Mouse (Mus musculus) heart, embryonic 16.5 days (tissue): Measurements from ENCODE around the gene Ank3. TPM values are rescaled to one million over a fixed set of nuclear protein-coding genes. Genes with fewer than 3 reads are reported as not detected.
A peak's percentile ranks its signal among the peaks of the same experiment; 100 is the strongest.

Experiments
- ATAC-seq: fragments of 200-750 bp; cut with Nextera tagmentation; replicated peaks from 2 replicates; pipeline ENCODE4 v1.8.0; 2017; ENCODE audit warnings: moderate number of reproducible peaks; ENCODE audit not compliant: insufficient read depth, low FRiP score; ENCODE audit errors: extremely low read depth
- H3K27ac ChIP-seq: fragments of 300-500 bp; sonication (generic); 2 replicates; pipeline ENCODE4 v1.5.1; 2014; ENCODE audit warnings: mild to moderate bottlenecking, low read length, control low read depth, moderate library complexity
- H3K27me3 ChIP-seq: fragments of 300-500 bp; sonication (generic); 2 replicates; pipeline ENCODE4 v1.6.1; 2014; ENCODE audit warnings: low read length, mixed read lengths; ENCODE audit not compliant: control insufficient read depth, insufficient read depth
- H3K36me3 ChIP-seq: fragments of 300-500 bp; sonication (generic); 2 replicates; pipeline ENCODE4 v1.6.1; 2014; ENCODE audit not compliant: control insufficient read depth, insufficient read depth
- H3K4me1 ChIP-seq: fragments of 300-500 bp; sonication (generic); 2 replicates; pipeline ENCODE4 v1.6.1; 2014; ENCODE audit warnings: low read length, mixed read lengths; ENCODE audit not compliant: control insufficient read depth, insufficient read depth
- H3K4me2 ChIP-seq: fragments of 300-500 bp; sonication (generic); 2 replicates; pipeline ENCODE4 v1.6.1; 2014; ENCODE audit warnings: low read depth, mild to moderate bottlenecking, control low read depth, low read length
- H3K4me3 ChIP-seq: fragments of 300-500 bp; sonication (generic); 2 replicates; pipeline ENCODE4 v1.5.1; 2014; ENCODE audit warnings: mild to moderate bottlenecking, control low read depth, low read length
- H3K9ac ChIP-seq: fragments of 300-500 bp; sonication (generic); 2 replicates; pipeline ENCODE4 v1.6.1; 2014; ENCODE audit warnings: low read length, control low read depth
- H3K9me3 ChIP-seq: fragments of 300-500 bp; sonication (generic); replicated peaks from 2 replicates; pipeline ENCODE4 v1.6.1; 2016; ENCODE audit warnings: low read length; ENCODE audit not compliant: control insufficient read depth
- WGBS: fragments of 180-500 bp; shearing (Covaris S2); extraction: QIAGEN DNeasy Blood & Tissue Kit; methylation state at CpG from one replicate; pipeline ENCODE4 v1.1.7; 2014; 5-methylcytosine and 5-hydroxymethylcytosine counted together
- polyA plus RNA-seq: library from polyadenylated mRNA; unstranded; fragments of >200 nt; fragmentation: Nextera tagmentation; extraction: Ambion mirVana; gene quantifications from 2 replicates; pipeline ENCODE4 v1.2.1, GENCODE M21; 2015

Gene Ank3
- polyA plus RNA-seq, 1 experiment from 2014 or later = 33.2 TPM

- Histone ChIP-seq H3K4me1 (no peaks in the 10 kb centered on the region; the same call in 1 of the 2 replicates), H3K27ac (no peak overlapping the region), H3K9me3 (no peaks in the 10 kb centered on the region), H3K36me3 (no peaks in the 10 kb centered on the region), H3K9ac (no peak overlapping the region), H3K4me2 (peak overlapping the region; percentile 53), H3K27me3 (no peaks in the 10 kb centered on the region), H3K4me3 (no peak overlapping the region; the same call in 1 of the 2 replicates)
- no peak for ATAC-seq
- 31% methylated on average over 6 of the region's 6 CpGs for WGBS
These were observed 292.4 kb downstream of the Ank3 start for GRCm38 (mm10) chr10:69690961-69691451.

GRCm38 (mm10) chr10:69696019-69696418 lies 297.4 kb downstream of the Ank3 start:
- Histone ChIP-seq H3K4me2 (no peak overlapping the region), H3K36me3 (no peaks in the 10 kb centered on the region), H3K27ac (no peak overlapping the region), H3K9me3 (no peaks in the 10 kb centered on the region), H3K4me1 (no peaks in the 10 kb centered on the region; the same call in 1 of the 2 replicates), H3K27me3 (no peaks in the 10 kb centered on the region), H3K9ac (no peak overlapping the region), H3K4me3 (no peak overlapping the region)
- ATAC-seq = no peak
- 69% methylated on average over 9 of the region's 9 CpGs for WGBS

- Histone ChIP-seq H3K9me3 (no peaks in the 10 kb centered on the region), H3K4me3 (no peak overlapping the region), H3K27ac (no peak overlapping the region), H3K27me3 (no peaks in the 10 kb centered on the region), H3K36me3 (no peaks in the 10 kb centered on the region), H3K4me2 (no peak overlapping the region), H3K4me1 (no peaks in the 10 kb centered on the region), H3K9ac (no peak overlapping the region)
- WGBS = 73% methylated on average over 1 of the region's 1 CpGs
- ATAC-seq = no peak
These were observed 300.1 kb downstream of the Ank3 start for GRCm38 (mm10) chr10:69698699-69699098.

DNA sequence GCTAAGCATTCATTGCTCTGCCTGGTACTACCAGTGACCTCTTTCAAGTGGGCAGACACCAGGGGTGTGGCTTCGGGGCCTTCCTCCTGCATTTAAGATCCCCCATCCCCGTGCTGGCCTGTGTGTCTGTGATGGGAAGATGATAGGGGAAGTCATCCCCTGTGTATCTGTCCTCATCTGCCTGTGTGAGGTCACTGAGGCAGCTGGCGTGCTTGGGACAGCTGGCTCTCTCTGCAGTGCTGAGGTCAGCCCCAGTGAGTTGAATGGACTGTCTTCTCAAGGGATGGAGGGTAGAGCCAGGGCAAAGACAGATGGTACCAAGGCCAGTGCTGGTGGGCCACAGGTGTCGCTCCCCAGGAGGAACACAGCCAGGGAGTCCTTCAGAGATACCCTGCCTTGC lies 302.7 kb downstream of the Ank3 start:
- no peaks in the 10 kb centered on the region for H3K9me3 ChIP-seq
- ATAC-seq = no peak
- H3K4me3 ChIP-seq = no peak overlapping the region
- 51% methylated on average over 4 of the region's 4 CpGs for WGBS
- H3K4me2 ChIP-seq = no peak overlapping the region
- H3K9ac ChIP-seq = no peak overlapping the region
- H3K27me3 ChIP-seq = no peaks in the 10 kb centered on the region
- H3K36me3 ChIP-seq = no peaks in the 10 kb centered on the region
- no peak overlapping the region for H3K27ac ChIP-seq
- peaks cover under 1% of the 10 kb centered on the region for H3K4me1 ChIP-seq

DNA sequence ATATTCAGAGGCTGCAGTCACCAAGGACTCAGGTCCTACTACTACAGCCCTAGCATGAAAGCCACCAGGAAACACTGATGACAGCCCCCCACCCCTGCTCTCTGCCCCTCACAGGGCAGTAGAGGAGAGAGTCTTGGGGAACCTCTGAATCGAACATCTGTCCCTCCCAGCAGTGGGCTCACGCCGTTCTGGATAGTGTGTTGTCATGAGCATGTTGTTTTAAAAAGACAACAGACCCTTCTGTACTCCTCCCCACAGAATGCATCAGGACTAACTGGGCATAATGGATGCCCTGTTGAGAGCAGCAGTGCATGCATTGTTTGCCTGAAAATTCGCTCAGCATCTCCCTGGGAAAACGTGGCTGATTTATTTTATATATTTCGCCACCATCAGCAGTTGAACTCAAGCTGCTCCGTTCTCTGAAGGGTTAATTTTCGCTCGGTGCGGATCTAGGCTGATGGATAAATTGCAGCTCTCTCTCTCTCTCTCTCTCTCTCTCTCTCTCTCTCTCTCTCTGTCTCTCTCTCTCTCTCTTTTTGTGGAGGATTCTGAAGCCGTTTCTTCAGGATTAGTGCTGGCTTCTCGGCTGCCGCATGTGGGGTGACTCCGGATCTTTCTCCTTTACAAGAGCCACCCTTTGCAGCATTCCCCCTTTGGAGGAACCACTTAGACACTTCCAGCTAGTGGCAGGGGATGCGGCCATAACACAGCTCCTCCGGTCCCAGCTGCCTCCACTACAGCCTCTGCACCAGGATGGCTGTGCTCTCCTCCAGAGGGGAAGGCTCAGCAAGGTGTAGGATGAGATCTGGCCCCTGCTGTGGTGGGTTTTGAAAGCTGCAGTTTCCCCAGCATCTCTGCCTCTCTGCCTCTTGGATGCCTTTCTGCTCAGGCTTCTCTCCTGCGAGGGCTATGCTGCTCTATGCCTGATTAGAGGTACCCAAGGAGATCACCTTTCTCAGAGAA lies 307.5 kb downstream of the Ank3 start:
- no peak for ATAC-seq
- Histone ChIP-seq H3K9ac (no peak overlapping the region), H3K4me2 (peak overlapping the region; percentile 11)

GRCm38 (mm10) chr10:69706851-69707788 lies 308.5 kb downstream of the Ank3 start:
- H3K4me3 ChIP-seq = no peak overlapping the region
- H3K36me3 ChIP-seq = no peaks in the 10 kb centered on the region
- no peaks in the 10 kb centered on the region for H3K27me3 ChIP-seq
- H3K9me3 ChIP-seq = no peaks in the 10 kb centered on the region
- no peak overlapping the region for H3K9ac ChIP-seq
- no peak overlapping the region; the same call in 1 of the 2 replicates for H3K4me2 ChIP-seq
- no peak overlapping the region for H3K27ac ChIP-seq
- ATAC-seq = no peak
- peaks cover 21% of the 10 kb centered on the region for H3K4me1 ChIP-seq
- 51% methylated on average over 14 of the region's 14 CpGs for WGBS

More for the DNA sequence above, 307.5 kb downstream of the Ank3 start:
- peak overlapping the region; percentile 11; the same call in 1 of the 2 replicates for H3K4me3 ChIP-seq
- H3K36me3 ChIP-seq = no peaks in the 10 kb centered on the region
- H3K27ac ChIP-seq = no peak overlapping the region
- H3K4me1 ChIP-seq = peaks cover 21% of the 10 kb centered on the region
- WGBS = 16% methylated on average over 17 of the region's 17 CpGs
- H3K27me3 ChIP-seq = no peaks in the 10 kb centered on the region
- H3K9me3 ChIP-seq = no peaks in the 10 kb centered on the region

- no peak overlapping the region for H3K4me2 ChIP-seq
These were observed 309.4 kb downstream of the Ank3 start for GRCm38 (mm10) chr10:69707844-69708550.

GRCm38 (mm10) chr10:69709631-69710030 lies 311.1 kb downstream of the Ank3 start:
- no peak for ATAC-seq
- H3K4me2 ChIP-seq = no peak overlapping the region
- H3K27me3 ChIP-seq = no peaks in the 10 kb centered on the region
- WGBS = 76% methylated on average over 2 of the region's 2 CpGs
- no peak overlapping the region for H3K9ac ChIP-seq
- peaks cover 21% of the 10 kb centered on the region for H3K4me1 ChIP-seq
- H3K27ac ChIP-seq = no peak overlapping the region
- no peak overlapping the region for H3K4me3 ChIP-seq
- H3K36me3 ChIP-seq = no peaks in the 10 kb centered on the region
- no peaks in the 10 kb centered on the region for H3K9me3 ChIP-seq

More at GRCm38 (mm10) chr10:69707844-69708550, 309.4 kb downstream of the Ank3 start:
- H3K9ac ChIP-seq = no peak overlapping the region
- no peaks in the 10 kb centered on the region for H3K27me3 ChIP-seq
- H3K4me3 ChIP-seq = no peak overlapping the region
- 73% methylated on average over 11 of the region's 11 CpGs for WGBS
- H3K4me1 ChIP-seq = peaks cover 21% of the 10 kb centered on the region
- H3K9me3 ChIP-seq = no peaks in the 10 kb centered on the region
- ATAC-seq = no peak
- H3K27ac ChIP-seq = no peak overlapping the region
- H3K36me3 ChIP-seq = no peaks in the 10 kb centered on the region
